Mouse (Mus musculus): Measurements from ENCODE around the gene Bace1. TPM values are rescaled to one million over a fixed set of nuclear protein-coding genes. Genes with fewer than 3 reads are reported as not detected.

The Bace1 gene
- total and polyA plus RNA-seq, 2 experiments from 2014 or later: 46.4 to 77.3 TPM

- Histone ChIP-seq H3K4me3 (ENCODE audit: low read depth, low read length) (no peak overlapping the region), H3K4me2 (ENCODE audit: low read depth, low read length, poor library complexity, severe bottlenecking) (no peak overlapping the region), H3K4me1 (ENCODE audit: insufficient read depth, low read length) (peaks cover 2% of the 10 kb centered on the region), H3K9ac (replicated peaks; ENCODE audit: low read length, poor library complexity, severe bottlenecking) (no peak overlapping the region), H3K27me3 (ENCODE audit: insufficient read depth, low read length) (no peaks in the 10 kb centered on the region), H3K9me3 (ENCODE audit: low read length) (no peaks in the 10 kb centered on the region), H3K36me3 (ENCODE audit: insufficient read depth, low read length) (no peaks in the 10 kb centered on the region), H3K27ac (ENCODE audit: low read depth, low read length) (no peak overlapping the region)
- 94% methylated on average over 5 of the region's 5 CpGs for WGBS
- TF ChIP-seq CTCF (IDR thresholded peaks at IDR 0.05): no peak
- ATAC-seq (ENCODE audit: low FRiP score) (no peak), DNase-seq (ENCODE audit: low spot score) (no peak)
Observed at GRCm38 (mm10) chr9:45846891-45847460, 8.6 kb downstream of the Bace1 start.

DNA sequence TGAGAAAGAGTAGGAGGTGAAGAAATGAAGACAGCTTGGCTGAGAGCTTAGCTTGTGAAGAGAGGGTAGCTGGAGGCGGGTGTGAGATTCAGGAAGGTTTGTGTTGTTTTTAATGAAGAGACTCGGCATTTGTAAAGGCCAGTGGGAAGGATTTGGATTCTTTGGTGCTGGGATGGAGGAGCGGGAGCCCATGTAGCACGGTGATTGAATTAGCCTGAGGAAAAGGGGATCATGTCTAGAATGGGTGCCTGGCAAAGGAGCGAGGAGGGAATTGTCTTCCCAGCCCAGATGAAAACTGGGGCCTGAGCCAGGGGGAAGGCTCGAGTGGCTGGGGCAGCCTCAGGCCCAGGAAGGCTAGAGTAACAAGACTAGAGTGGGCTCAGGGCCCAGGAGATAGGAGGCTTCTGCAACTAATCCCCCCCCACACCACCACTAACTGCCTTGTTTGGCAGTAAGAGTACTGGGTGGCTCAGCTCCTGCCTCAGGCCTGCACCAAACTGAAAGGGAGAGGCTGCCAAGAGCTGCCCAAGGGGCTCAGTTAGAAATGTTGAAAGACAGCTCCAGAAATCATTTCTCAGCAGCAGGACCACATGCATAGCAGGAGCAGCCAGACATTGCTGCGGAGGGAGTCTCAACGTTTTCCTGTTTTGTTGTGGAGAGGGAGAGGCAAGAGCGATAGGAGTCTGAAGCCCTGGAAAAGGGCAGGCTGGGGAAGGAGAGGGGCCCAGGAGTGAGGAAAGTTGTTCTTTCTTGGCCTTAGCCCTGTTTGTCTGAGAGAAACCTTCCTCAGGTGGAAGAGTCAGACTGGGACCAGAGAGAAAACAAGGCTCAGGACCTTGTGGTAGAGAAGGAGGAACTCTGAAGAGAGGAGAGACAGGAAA, 11.4 kb downstream of the Bace1 start:
- H3K9ac ChIP-seq (replicated peaks; ENCODE audit: low read length, poor library complexity, severe bottlenecking): peak overlapping the region; percentile 13; the same call in 1 of the 2 replicates
- DNase-seq (ENCODE audit: low spot score) (peak; percentile 56), ATAC-seq (ENCODE audit: low FRiP score) (peak; percentile 56; the same call in 1 of the 2 replicates)
- WGBS: 49% methylated on average over 9 of the region's 9 CpGs
- peaks cover 6% of the 10 kb centered on the region; the same call in 1 of the 2 replicates for H3K36me3 ChIP-seq (ENCODE audit: insufficient read depth, low read length)
- H3K27ac ChIP-seq (ENCODE audit: low read depth, low read length): peak overlapping the region; percentile 63
- no peak overlapping the region for H3K4me2 ChIP-seq (ENCODE audit: low read depth, low read length, poor library complexity, severe bottlenecking)
- no peaks in the 10 kb centered on the region for H3K9me3 ChIP-seq (ENCODE audit: low read length)
- no peaks in the 10 kb centered on the region for H3K27me3 ChIP-seq (ENCODE audit: insufficient read depth, low read length)
- H3K4me1 ChIP-seq (ENCODE audit: insufficient read depth, low read length): peaks cover 2% of the 10 kb centered on the region; the same call in 1 of the 2 replicates
- no peak overlapping the region for H3K4me3 ChIP-seq (ENCODE audit: low read depth, low read length)
- TF ChIP-seq CTCF (IDR thresholded peaks at IDR 0.05): no peak

GRCm38 (mm10) chr9:45850528-45851155, 12.3 kb downstream of the Bace1 start:
- no peak for TF ChIP-seq CTCF (IDR thresholded peaks at IDR 0.05)
- no peak overlapping the region for H3K4me3 ChIP-seq (ENCODE audit: low read depth, low read length)
- H3K36me3 ChIP-seq (ENCODE audit: insufficient read depth, low read length): peaks cover 10% of the 10 kb centered on the region; the same call in 1 of the 2 replicates
- no peak for ATAC-seq (ENCODE audit: low FRiP score)
- no peak for DNase-seq (ENCODE audit: low spot score)
- no peak overlapping the region for H3K9ac ChIP-seq (replicated peaks; ENCODE audit: low read length, poor library complexity, severe bottlenecking)
- H3K9me3 ChIP-seq (ENCODE audit: low read length): no peaks in the 10 kb centered on the region
- H3K27me3 ChIP-seq (ENCODE audit: insufficient read depth, low read length): no peaks in the 10 kb centered on the region
- 0 out of 2 replicates have a peak overlapping the region, but pooled peaks have one; percentile 63 for H3K27ac ChIP-seq (ENCODE audit: low read depth, low read length)
- peaks cover 2% of the 10 kb centered on the region; the same call in 1 of the 2 replicates for H3K4me1 ChIP-seq (ENCODE audit: insufficient read depth, low read length)
- 71% methylated on average over 8 of the region's 8 CpGs for WGBS
- H3K4me2 ChIP-seq (ENCODE audit: low read depth, low read length, poor library complexity, severe bottlenecking): no peak overlapping the region

DNA sequence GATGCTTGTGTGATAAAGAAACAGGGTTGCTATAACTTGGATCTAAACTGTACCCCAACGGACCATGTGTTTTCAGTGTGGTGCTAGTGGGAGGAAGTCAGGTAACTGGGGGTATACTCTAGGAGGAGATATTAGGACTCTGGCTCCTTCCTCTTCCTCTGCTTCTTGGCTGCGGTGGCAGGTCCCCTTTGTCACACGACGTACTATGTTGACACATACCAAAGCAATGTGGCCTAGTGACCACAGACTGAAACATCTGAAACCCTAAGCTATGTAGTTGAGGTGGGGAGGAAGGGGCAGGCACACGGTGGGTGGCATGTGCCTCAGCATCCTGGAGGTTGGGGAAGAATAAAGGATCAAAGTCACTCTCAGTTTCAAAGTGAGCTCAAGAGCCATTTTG, 12.9 kb downstream of the Bace1 start:
- no peak overlapping the region for H3K4me3 ChIP-seq (ENCODE audit: low read depth, low read length)
- WGBS: 70% methylated on average over 5 of the region's 5 CpGs
- DNase-seq (ENCODE audit: low spot score) (no peak), ATAC-seq (ENCODE audit: low FRiP score) (no peak)
- H3K4me1 ChIP-seq (ENCODE audit: insufficient read depth, low read length): peaks cover 2% of the 10 kb centered on the region; the same call in 1 of the 2 replicates
- H3K9ac ChIP-seq (replicated peaks; ENCODE audit: low read length, poor library complexity, severe bottlenecking): no peak overlapping the region
- H3K27ac ChIP-seq (ENCODE audit: low read depth, low read length): no peak overlapping the region
- H3K27me3 ChIP-seq (ENCODE audit: insufficient read depth, low read length): no peaks in the 10 kb centered on the region
- H3K36me3 ChIP-seq (ENCODE audit: insufficient read depth, low read length): peaks cover 13% of the 10 kb centered on the region
- H3K4me2 ChIP-seq (ENCODE audit: low read depth, low read length, poor library complexity, severe bottlenecking): no peak overlapping the region
- TF ChIP-seq CTCF (IDR thresholded peaks at IDR 0.05): no peak
- no peaks in the 10 kb centered on the region for H3K9me3 ChIP-seq (ENCODE audit: low read length)

DNA sequence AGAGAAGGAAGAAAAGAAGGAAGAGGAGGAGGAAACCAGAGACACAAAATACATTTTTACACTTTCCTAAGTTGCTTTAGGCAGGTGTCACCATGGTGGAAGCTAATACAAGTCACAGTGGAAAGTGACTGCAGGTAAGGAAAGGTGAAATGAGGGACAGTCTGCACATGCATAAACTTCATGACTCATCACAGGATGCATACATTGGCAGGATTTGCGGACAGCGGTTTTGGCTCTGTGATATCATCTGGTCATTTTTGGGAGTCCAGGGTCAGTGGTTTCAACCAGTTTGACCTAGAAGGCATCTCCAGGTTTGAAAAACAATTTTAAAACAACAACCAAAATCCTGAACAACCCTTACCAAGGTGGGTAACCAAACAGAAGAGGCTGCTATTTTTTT, 13.4 kb downstream of the Bace1 start:
- 97% methylated on average over 2 of the region's 2 CpGs for WGBS
- ATAC-seq (ENCODE audit: low FRiP score) (no peak), DNase-seq (ENCODE audit: low spot score) (no peak)
- no peak overlapping the region for H3K4me3 ChIP-seq (ENCODE audit: low read depth, low read length)
- no peak overlapping the region for H3K4me2 ChIP-seq (ENCODE audit: low read depth, low read length, poor library complexity, severe bottlenecking)
- TF ChIP-seq CTCF (IDR thresholded peaks at IDR 0.05): no peak
- H3K27me3 ChIP-seq (ENCODE audit: insufficient read depth, low read length): no peaks in the 10 kb centered on the region
- no peak overlapping the region for H3K9ac ChIP-seq (replicated peaks; ENCODE audit: low read length, poor library complexity, severe bottlenecking)
- H3K27ac ChIP-seq (ENCODE audit: low read depth, low read length): no peak overlapping the region
- no peaks in the 10 kb centered on the region for H3K9me3 ChIP-seq (ENCODE audit: low read length)
- H3K4me1 ChIP-seq (ENCODE audit: insufficient read depth, low read length): peaks cover 2% of the 10 kb centered on the region; the same call in 1 of the 2 replicates
- peaks cover 17% of the 10 kb centered on the region for H3K36me3 ChIP-seq (ENCODE audit: insufficient read depth, low read length)

Measured in midbrain, postnatal 0 days (tissue).